ENCODE assay signal across 1 mouse cellular context in the genomic region with DNA sequence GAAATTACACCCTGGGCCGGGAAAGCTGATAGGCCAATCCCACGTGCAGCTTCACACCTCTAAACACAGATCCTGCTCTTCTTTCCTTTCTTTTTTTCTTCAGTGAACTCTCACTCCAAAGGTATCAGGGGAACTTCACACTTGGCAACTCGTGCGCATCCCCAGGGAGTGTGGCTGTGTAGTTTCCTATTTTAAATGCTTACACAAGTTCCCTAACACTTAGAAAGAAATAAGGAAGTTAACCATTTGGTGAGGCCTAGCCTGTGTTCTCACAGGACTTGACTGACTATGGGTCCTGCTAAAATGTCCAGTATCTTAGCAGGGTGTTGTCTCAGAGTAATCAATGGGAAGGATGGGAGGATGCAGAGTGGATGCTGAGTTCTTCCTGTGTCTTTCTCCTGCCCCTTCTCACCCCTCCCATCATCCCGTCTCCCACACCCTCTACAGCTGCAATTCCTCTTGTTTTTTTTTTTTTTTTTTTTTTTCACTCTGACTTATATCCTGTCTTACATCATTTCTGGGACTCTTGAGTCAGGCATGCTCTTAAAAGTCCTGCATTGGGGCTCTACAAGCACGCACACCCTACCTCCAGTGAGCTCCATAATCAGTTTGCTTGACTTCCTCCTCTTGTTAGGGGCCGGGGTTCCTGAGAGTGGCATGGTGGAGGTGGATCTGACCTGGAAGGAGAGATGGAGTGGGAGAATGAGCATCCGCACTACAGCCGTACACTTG.
TF ChIP-seq lines count a peak whose summit lies in the region.

No protein-coding gene starts in this region.

TF ChIP-seq in CH12.LX, 34 proteins besides CTCF, POLR2A, EP300 and RAD21:
- no peak for TF ChIP-seq MEF2A (IDR thresholded peaks at IDR 0.05; ENCODE audit: borderline replicate concordance, low read depth, low read length)
- TF ChIP-seq NELFE (IDR thresholded peaks at IDR 0.05; ENCODE audit: low read depth, low read length): no peak
- no peak for TF ChIP-seq MXI1 (IDR thresholded peaks at IDR 0.05; ENCODE audit: low read depth, low read length)
- TF ChIP-seq E2F4 (IDR thresholded peaks at IDR 0.05; ENCODE audit: insufficient replicate concordance, low read depth, low read length): no peak
- TF ChIP-seq CHD1 (IDR thresholded peaks at IDR 0.05; ENCODE audit: low read depth, low read length): no peak
- no peak for TF ChIP-seq POLR2AphosphoS2 (IDR thresholded peaks at IDR 0.05; ENCODE audit: low read depth, low read length)
- peak; percentile 55; the same call in 1 of the 2 replicates for TF ChIP-seq ZNF384 (IDR thresholded peaks at IDR 0.05; ENCODE audit: low read depth, low read length)
